Mouse (Mus musculus) liver, postnatal 0 days (tissue): Measurements from ENCODE around the gene Trpc7. TPM values are rescaled to one million over a fixed set of nuclear protein-coding genes. Genes with fewer than 3 reads are reported as not detected.

Experiments used
- ATAC-seq: fragments of 200-750 bp; cut with Nextera tagmentation; 2 replicates; pipeline ENCODE4 v1.8.0; 2017; ENCODE audit warnings: mild to moderate bottlenecking, moderate library complexity
- DNase-seq: peaks from one replicate; pipeline ENCODE4 v3.0.0-alpha.2; 2016
- H3K27ac ChIP-seq: fragments of 300-500 bp; sonication (generic); 2 replicates; pipeline ENCODE4 v1.5.1; 2014; ENCODE audit warnings: antibody characterized with exemption, moderate library complexity, mild to moderate bottlenecking, low read depth
- H3K27me3 ChIP-seq: fragments of 300-500 bp; sonication (generic); 2 replicates; pipeline ENCODE4 v1.6.1; 2014; ENCODE audit warnings: low read length, control low read depth, mixed read lengths; ENCODE audit not compliant: insufficient read depth
- H3K36me3 ChIP-seq: fragments of 300-500 bp; sonication (generic); replicated peaks from 2 replicates; pipeline ENCODE4 v1.6.1; 2014; ENCODE audit warnings: mild to moderate bottlenecking, control low read depth, low read length, moderate library complexity, mixed read lengths; ENCODE audit not compliant: insufficient read depth
- H3K4me1 ChIP-seq: fragments of 300-500 bp; sonication (generic); 2 replicates; pipeline ENCODE4 v1.6.1; 2014; ENCODE audit warnings: antibody characterized with exemption, mild to moderate bottlenecking, control low read depth; ENCODE audit not compliant: insufficient read depth
- H3K4me2 ChIP-seq: fragments of 300-500 bp; sonication (generic); 2 replicates; pipeline ENCODE4 v1.6.1; 2014; ENCODE audit warnings: low read depth, mild to moderate bottlenecking, low read length, moderate library complexity, mixed read lengths
- H3K4me3 ChIP-seq: fragments of 300-500 bp; sonication (generic); 2 replicates; pipeline ENCODE4 v1.5.1; 2014; ENCODE audit warnings: low read depth, low read length
- H3K9ac ChIP-seq: fragments of 300-500 bp; sonication (generic); replicated peaks from 2 replicates; pipeline ENCODE4 v1.6.1; 2014; ENCODE audit warnings: mild to moderate bottlenecking, moderate library complexity
- H3K9me3 ChIP-seq: fragments of 300-500 bp; sonication (generic); 2 replicates; pipeline ENCODE4 v1.6.1; 2016; ENCODE audit warnings: mild to moderate bottlenecking, control low read depth, low read length, mixed read lengths
- CTCF ChIP-seq: sonication (generic); IDR thresholded peaks from 2 replicates; pipeline ENCODE4 v1.5.1; 2016; ENCODE audit warnings: antibody characterized with exemption, low read depth
- EP300 ChIP-seq: IDR thresholded peaks from 2 replicates; pipeline ENCODE4 v1.6.1; 2016; ENCODE audit warnings: antibody characterized with exemption, low read depth, mild to moderate bottlenecking
- WGBS: fragments of 180-500 bp; shearing (Covaris S2); extraction: QIAGEN DNeasy Blood & Tissue Kit; methylation state at CpG from one replicate; pipeline ENCODE4 v1.1.7; 2014; ENCODE audit not compliant: insufficient replicate concordance; 5-methylcytosine and 5-hydroxymethylcytosine counted together
- polyA plus RNA-seq: library from polyadenylated mRNA; unstranded; fragments of >200 nt; fragmentation: Nextera tagmentation; extraction: Ambion mirVana; gene quantifications from 2 replicates; pipeline ENCODE4 v1.2.1, GENCODE M21; 2015

The Trpc7 gene
- polyA plus RNA-seq, 1 experiment from 2014 or later = not detected

DNA sequence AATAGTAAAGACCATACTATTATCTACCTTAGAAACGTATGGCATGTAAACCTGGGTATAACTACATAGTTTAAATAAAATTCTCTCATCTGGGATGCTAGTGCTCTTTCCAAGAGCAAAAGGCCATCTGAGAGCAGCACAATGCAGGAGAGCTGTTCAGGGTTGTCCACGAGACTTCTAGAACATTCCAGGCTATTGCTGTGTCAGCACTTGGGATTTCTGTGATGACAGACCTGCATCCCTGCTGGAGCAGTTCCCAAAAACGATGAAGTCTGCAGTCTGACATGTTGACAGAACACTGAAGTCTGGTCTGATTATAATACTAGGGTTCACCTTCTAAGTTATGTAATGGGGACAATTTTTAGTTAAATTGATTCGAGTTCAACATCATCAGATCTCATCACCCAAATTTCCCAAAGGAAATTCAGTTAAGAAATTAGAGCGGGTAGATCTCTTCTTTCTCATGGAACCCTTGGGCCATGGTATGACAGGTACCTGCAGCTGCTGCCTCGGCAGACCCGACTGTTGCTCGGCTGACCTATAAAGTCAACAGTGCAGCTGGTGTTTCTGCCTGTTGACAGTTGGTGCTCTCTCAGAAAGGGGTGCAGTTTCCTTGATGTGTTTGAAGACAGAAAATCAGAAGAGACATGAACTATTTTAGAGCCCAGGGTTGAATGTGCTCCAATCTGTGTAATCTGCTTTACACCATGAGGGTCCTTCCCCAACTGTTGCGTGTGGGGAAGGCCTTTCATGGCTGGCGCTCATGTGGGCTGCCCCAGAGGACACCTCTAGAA is 148.9 kb downstream of the Trpc7 start:
- Histone ChIP-seq H3K9ac (no peak overlapping the region), H3K4me3 (no peak overlapping the region), H3K27ac (peak overlapping the region; percentile 11; the same call in 1 of the 2 replicates), H3K9me3 (no peaks in the 10 kb centered on the region), H3K4me2 (no peak overlapping the region; the same call in 1 of the 2 replicates), H3K27me3 (peaks cover 18% of the 10 kb centered on the region), H3K36me3 (no peaks in the 10 kb centered on the region), H3K4me1 (0 out of 2 replicates have a peak, but pooled peaks cover 3% of the 10 kb centered on the region)
- ATAC-seq (no peak), DNase-seq (no peak)
- TF ChIP-seq EP300 (no peak), CTCF (no peak)
- 61% methylated on average over 10 of the region's 10 CpGs for WGBS

DNA sequence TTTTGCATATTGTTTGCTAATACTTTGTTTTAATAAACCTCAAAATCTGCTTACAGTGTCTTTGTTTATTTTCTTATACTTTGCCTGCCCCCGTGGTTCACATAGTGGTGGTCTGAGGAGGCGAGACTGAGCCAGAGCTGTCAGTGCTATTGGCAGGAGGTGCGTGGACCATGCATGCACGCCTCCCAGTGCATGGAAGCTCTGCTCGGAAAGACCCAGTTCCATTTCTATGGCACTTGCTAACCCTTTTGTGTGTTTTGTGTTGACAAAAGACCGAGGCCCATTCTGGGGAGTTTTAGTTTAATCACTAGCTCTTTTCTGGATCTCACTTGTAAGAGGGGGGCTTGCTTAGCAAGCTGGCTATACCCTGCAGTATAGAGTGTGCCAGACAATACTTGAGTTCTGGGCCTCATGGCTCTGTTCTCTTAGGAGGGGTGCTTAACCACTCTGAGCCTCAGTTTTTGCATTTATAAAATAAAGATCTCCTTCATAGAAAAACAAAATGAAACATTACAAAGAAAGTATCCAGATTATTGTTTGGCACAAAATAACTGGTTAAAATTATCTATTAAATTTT is 153.4 kb downstream of the Trpc7 start:
- no peak overlapping the region for H3K4me3 ChIP-seq
- ATAC-seq (no peak), DNase-seq (no peak)
- no peak overlapping the region for H3K9ac ChIP-seq
- H3K4me1 ChIP-seq = no peaks in the 10 kb centered on the region
- no peaks in the 10 kb centered on the region for H3K27me3 ChIP-seq
- no peak overlapping the region for H3K27ac ChIP-seq
- no peaks in the 10 kb centered on the region for H3K9me3 ChIP-seq
- WGBS = 77% methylated on average over 6 of the region's 6 CpGs
- TF ChIP-seq CTCF (no peak), EP300 (no peak)
- H3K36me3 ChIP-seq = peaks cover 14% of the 10 kb centered on the region
- H3K4me2 ChIP-seq = no peak overlapping the region

DNA sequence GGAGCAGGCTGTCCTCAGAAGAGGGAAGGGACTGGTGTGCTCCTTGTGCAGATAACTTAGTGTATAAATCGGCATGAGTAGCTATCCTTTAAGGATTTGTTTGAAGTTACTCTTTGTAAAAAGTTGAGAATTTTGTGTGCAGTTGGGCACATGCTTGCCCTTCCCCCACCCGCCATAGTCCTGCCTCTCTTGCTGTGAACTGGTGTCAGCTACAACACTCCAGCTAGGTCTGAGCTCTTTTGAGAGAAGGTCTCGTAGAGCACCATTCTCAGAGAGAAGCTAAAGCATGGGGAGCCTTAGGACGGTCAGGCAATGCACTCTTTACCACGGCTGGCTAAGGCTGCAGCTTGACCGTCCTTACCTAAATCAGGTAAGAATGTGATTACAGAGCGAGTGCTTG is 154.1 kb downstream of the Trpc7 start:
- no peaks in the 10 kb centered on the region for H3K4me1 ChIP-seq
- no peak overlapping the region for H3K9ac ChIP-seq
- DNase-seq (no peak), ATAC-seq (no peak)
- H3K9me3 ChIP-seq = no peaks in the 10 kb centered on the region
- no peak overlapping the region for H3K4me3 ChIP-seq
- 89% methylated on average over 7 of the region's 7 CpGs for WGBS
- peaks cover 14% of the 10 kb centered on the region for H3K36me3 ChIP-seq
- H3K4me2 ChIP-seq = no peak overlapping the region
- no peaks in the 10 kb centered on the region for H3K27me3 ChIP-seq
- no peak overlapping the region for H3K27ac ChIP-seq
- TF ChIP-seq CTCF = no peak
- TF ChIP-seq EP300 = no peak

DNA sequence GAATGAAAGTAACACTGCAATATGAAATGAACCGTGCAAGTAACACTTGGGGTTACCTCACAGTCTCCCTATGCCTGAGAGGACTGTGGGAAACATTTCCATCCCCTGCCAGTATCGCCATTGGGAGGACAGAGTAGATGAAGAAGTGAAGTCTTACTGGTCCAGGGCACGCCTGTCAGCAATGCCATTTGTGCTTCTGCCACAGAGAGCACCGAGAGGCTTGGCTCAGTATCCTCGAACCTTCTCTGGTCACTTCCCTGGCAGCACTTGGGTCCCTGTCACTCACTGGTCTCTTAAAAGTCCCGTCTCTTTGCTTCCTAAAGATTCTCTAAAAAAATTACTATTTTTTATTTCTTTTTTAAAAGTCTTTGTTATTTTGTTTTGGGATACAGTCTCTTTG is 155.3 kb downstream of the Trpc7 start:
- H3K27ac ChIP-seq = no peak overlapping the region
- DNase-seq (no peak), ATAC-seq (no peak)
- TF ChIP-seq CTCF = no peak
- TF ChIP-seq EP300 = no peak
- H3K27me3 ChIP-seq = no peaks in the 10 kb centered on the region
- no peaks in the 10 kb centered on the region for H3K4me1 ChIP-seq
- H3K9me3 ChIP-seq = no peaks in the 10 kb centered on the region
- no peak overlapping the region for H3K4me2 ChIP-seq
- no peak overlapping the region for H3K4me3 ChIP-seq
- 81% methylated on average over 6 of the region's 6 CpGs for WGBS
- peaks cover 14% of the 10 kb centered on the region for H3K36me3 ChIP-seq
- no peak overlapping the region for H3K9ac ChIP-seq

DNA sequence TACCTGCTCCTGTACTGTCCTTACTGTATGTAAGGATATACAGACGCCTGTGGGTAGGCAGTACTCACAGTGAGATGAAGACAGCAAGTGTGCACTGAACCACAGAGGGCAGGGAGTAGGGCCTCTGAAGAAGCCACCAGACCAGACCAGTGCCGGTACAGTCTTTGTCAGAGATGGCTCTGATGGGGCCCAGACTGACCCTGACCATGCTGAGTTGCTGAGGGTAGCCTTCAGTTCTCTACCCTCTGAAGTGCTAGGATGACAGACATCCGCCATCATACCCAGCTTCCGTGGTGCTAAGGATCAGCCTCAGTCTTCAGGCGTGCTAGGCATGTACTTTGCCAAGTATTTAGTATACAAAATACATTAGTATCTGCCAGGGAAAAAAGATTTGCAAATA is 156.2 kb downstream of the Trpc7 start:
- Histone ChIP-seq H3K9me3 (no peaks in the 10 kb centered on the region), H3K4me2 (no peak overlapping the region), H3K4me3 (no peak overlapping the region), H3K4me1 (no peaks in the 10 kb centered on the region), H3K27me3 (no peaks in the 10 kb centered on the region), H3K36me3 (peaks cover 14% of the 10 kb centered on the region), H3K27ac (no peak overlapping the region), H3K9ac (no peak overlapping the region)
- 86% methylated on average over 5 of the region's 5 CpGs for whole genome bisulfite sequencing
- DNase-seq = no peak
- no peak for ATAC-seq
- TF ChIP-seq EP300 = no peak
- TF ChIP-seq CTCF = no peak

DNA sequence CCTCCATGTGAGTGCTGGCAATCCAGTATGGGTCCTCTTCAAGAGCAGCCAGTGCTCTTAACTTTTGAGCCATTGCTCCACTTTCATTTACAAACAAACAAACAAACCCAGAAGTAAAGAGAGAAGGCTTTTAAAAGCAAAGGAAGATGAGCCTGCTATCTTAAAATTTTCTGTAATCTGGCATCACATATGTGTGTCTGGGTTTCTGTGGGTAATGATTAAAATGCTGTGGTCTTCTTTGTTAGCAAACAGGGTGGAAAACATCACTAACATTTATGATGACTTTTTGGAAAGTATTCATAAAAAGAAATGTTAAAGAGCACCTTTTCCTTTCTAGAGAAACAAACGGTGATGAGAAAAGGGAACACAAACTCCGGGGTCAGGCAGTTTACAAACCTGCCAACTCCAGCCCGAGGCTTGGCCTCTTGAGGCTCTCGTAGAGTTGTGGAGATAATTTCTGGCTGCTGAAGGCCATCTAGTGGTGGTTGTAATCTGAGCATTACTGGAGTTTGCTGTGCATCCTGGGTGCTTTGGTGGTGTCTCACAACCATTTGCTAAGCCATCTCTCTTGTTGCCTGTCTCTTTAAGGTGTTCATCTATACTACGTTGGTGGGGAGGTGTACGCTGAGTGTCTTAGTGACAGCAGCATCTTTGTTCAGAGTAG is 160.4 kb downstream of the Trpc7 start:
- Histone ChIP-seq H3K27ac (no peak overlapping the region), H3K36me3 (peaks cover 34% of the 10 kb centered on the region), H3K4me2 (no peak overlapping the region), H3K27me3 (no peaks in the 10 kb centered on the region), H3K4me1 (no peaks in the 10 kb centered on the region), H3K9ac (no peak overlapping the region), H3K9me3 (no peaks in the 10 kb centered on the region), H3K4me3 (no peak overlapping the region)
- peak; percentile 63 for TF ChIP-seq CTCF
- TF ChIP-seq EP300 = no peak
- DNase-seq (no peak), ATAC-seq (no peak)
- 50% methylated on average over 6 of the region's 6 CpGs for WGBS
